Mouse (Mus musculus) lung, adult 2 months (tissue): ENCODE results near the gene Cep68.

Experiments
- CTCF ChIP-seq: fragments of 200-500 bp; IDR thresholded peaks from 2 replicates; pipeline ENCODE4 v1.5.1; 2011; ENCODE audit warnings: mild to moderate bottlenecking, low read length, control low read depth; ENCODE audit not compliant: insufficient read depth
- POLR2A ChIP-seq: fragments of 200-500 bp; IDR thresholded peaks from 2 replicates; pipeline ENCODE4 v1.6.1; 2011; ENCODE audit warnings: low read depth, mild to moderate bottlenecking, control low read depth, low read length, borderline replicate concordance; ENCODE audit errors: extremely low read depth

DNA sequence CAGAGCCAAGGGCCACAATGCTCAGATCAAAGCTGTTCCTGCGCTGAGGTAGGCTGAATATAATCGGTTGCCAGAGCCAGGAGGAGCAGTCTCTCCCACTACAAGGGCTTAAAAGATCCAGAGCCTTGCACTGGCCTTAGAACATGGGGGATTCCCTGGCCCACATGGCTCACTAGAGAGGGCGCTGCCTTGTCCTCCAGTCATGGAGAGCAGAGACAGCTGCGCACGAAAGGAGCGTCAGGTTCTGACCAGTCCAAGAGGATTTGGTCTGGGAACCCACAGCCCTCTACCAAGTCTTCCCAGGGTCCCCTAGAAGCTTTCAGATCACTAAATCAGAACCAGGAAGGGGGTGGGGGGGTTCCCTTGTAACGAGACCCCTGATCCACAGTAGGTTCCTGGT lies 7.9 kb downstream of the Cep68 start:
- TF ChIP-seq CTCF, result no peak
- TF ChIP-seq POLR2A, result no peak
